Mouse (Mus musculus): Measurements from ENCODE around the gene Man2b2. TPM values are rescaled to one million over a fixed set of nuclear protein-coding genes. Genes with fewer than 3 reads are reported as not detected.
"Not testable (repeated sequence)": the region's sequence is repeated elsewhere in the genome, so short reads cannot be mapped to it uniquely, and the experiment has no call there.

Gene Man2b2
- polyA plus RNA-seq, 1 experiment, result 29.2 TPM

DNA sequence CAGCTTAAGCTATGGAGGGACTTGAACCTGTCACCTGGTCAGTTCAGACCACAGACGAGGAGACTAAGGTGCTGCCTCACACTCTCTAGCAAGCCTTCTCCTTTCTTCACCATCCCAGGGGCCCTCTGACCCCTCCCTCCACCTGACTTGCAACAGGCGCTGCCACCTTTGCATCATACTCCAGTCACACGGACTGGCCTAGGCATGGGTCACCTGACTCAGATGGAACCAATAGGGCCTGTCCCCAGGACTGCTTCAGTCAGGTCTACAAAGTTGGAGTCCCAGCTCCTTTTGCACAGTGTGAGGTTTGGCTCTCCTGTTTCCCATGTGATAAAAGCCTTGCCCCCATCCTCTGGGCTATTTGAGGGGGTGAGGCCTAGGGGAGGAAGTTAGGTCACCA is 19.8 kb downstream of the Man2b2 start:
- H3K27ac ChIP-seq (ENCODE audit: insufficient read depth, low read length), result no peak overlapping the region
- no peaks in the 10 kb centered on the region for H3K27me3 ChIP-seq (ENCODE audit: control insufficient read depth, insufficient read depth, low read length)
- DNase-seq, result no peak
- 89% methylated on average over 3 of the region's 3 CpGs for WGBS
- no peak overlapping the region for H3K4me3 ChIP-seq (replicated peaks; ENCODE audit: insufficient read depth, low read depth, low read length)
- no peaks in the 10 kb centered on the region for H3K4me1 ChIP-seq (ENCODE audit: control insufficient read depth, insufficient read depth, low read length)
- TF ChIP-seq POLR2A (IDR thresholded peaks at IDR 0.05; ENCODE audit: borderline replicate concordance, insufficient read depth, low read length) (no peak), CTCF (IDR thresholded peaks at IDR 0.05; ENCODE audit: borderline replicate concordance, insufficient read depth, low read depth, low read length) (no peak)

DNA sequence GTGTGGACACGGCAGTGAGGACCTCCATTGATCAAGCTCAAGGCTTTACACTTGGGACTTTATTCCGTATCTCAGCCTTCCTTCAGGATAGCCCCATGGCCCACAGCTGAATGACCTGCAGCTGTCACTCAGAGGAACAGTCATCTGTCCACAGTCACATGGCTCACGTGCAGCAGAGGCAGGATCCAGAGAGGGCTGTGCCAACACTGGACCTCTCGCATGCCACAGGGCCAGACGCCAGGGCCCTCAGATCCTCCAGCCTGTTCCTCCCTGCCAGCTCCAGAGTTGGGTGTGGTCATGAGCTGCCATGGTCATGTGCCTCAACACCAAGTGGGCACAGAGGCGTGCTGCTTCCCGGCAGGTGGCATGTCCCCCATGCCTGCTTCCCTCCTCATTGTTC is 21.3 kb downstream of the Man2b2 start:
- no peak for DNase-seq
- Histone ChIP-seq H3K27me3 (ENCODE audit: control insufficient read depth, insufficient read depth, low read length) (no peaks in the 10 kb centered on the region), H3K27ac (ENCODE audit: insufficient read depth, low read length) (no peak overlapping the region), H3K4me3 (replicated peaks; ENCODE audit: insufficient read depth, low read depth, low read length) (no peak overlapping the region), H3K4me1 (ENCODE audit: control insufficient read depth, insufficient read depth, low read length) (no peaks in the 10 kb centered on the region)
- TF ChIP-seq POLR2A (IDR thresholded peaks at IDR 0.05; ENCODE audit: borderline replicate concordance, insufficient read depth, low read length), result no peak
- TF ChIP-seq CTCF (IDR thresholded peaks at IDR 0.05; ENCODE audit: borderline replicate concordance, insufficient read depth, low read depth, low read length), result no peak
- 49% methylated on average over 7 of the region's 7 CpGs for WGBS

DNA sequence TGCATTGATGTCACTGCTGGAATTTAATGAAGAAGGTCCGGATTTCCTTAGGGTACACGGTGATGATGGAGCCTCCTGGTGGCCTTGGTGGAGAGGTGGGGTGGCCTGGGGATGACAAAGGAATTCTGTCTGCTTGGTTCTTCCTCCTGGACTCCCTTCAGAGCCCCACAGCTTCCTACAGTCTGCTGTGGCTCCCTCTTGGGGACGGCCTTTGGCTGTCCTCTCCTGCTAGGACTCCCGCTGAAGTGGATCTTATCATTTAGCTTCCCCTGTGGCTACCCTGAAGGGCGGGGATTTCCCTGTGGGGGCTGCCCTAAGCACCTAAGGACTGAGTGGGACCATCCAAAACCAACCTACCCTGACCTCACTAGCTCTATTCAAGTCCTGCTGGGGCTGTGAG is 23.3 kb downstream of the Man2b2 start:
- no peaks in the 10 kb centered on the region for H3K4me1 ChIP-seq (ENCODE audit: control insufficient read depth, insufficient read depth, low read length)
- TF ChIP-seq POLR2A (IDR thresholded peaks at IDR 0.05; ENCODE audit: borderline replicate concordance, insufficient read depth, low read length) (no peak), CTCF (IDR thresholded peaks at IDR 0.05; ENCODE audit: borderline replicate concordance, insufficient read depth, low read depth, low read length) (no peak)
- DNase-seq, result no peak
- WGBS, result 36% methylated on average over 5 of the region's 5 CpGs
- H3K4me3 ChIP-seq (replicated peaks; ENCODE audit: insufficient read depth, low read depth, low read length), result no peak overlapping the region
- no peak overlapping the region for H3K27ac ChIP-seq (ENCODE audit: insufficient read depth, low read length)
- no peaks in the 10 kb centered on the region for H3K27me3 ChIP-seq (ENCODE audit: control insufficient read depth, insufficient read depth, low read length)

DNA sequence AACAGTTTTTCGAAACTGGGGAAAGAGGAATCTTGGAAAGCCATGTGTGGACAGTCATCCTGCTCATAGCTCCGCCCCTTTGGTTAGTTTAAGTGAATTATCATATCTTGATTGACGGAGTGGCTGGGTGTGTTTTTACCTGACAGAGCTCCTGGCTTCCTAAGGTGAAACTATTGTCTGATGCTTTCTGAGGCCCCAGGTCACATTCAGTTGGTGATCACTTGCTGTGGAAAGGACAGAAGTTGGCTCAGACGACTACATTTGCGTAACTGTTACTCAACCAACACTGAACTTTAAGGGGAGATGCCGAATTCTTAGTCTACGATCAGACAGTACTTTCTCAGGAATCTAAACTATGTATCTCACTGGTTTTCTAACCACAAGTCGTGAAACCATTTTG is 33.2 kb downstream of the Man2b2 start:
- peak overlapping the region; percentile 96 for H3K4me3 ChIP-seq (replicated peaks; ENCODE audit: insufficient read depth, low read depth, low read length)
- H3K4me1 ChIP-seq (ENCODE audit: control insufficient read depth, insufficient read depth, low read length), result peaks cover 15% of the 10 kb centered on the region
- peak in 1 of 2 experiments; percentile 23 for DNase-seq
- TF ChIP-seq CTCF (IDR thresholded peaks at IDR 0.05; ENCODE audit: borderline replicate concordance, insufficient read depth, low read depth, low read length), result no peak
- H3K27ac ChIP-seq (ENCODE audit: insufficient read depth, low read length), result no peak overlapping the region
- no peaks in the 10 kb centered on the region; the same call in 1 of the 2 replicates for H3K27me3 ChIP-seq (ENCODE audit: control insufficient read depth, insufficient read depth, low read length)
- WGBS, result 69% methylated on average over 8 of the region's 8 CpGs

DNA sequence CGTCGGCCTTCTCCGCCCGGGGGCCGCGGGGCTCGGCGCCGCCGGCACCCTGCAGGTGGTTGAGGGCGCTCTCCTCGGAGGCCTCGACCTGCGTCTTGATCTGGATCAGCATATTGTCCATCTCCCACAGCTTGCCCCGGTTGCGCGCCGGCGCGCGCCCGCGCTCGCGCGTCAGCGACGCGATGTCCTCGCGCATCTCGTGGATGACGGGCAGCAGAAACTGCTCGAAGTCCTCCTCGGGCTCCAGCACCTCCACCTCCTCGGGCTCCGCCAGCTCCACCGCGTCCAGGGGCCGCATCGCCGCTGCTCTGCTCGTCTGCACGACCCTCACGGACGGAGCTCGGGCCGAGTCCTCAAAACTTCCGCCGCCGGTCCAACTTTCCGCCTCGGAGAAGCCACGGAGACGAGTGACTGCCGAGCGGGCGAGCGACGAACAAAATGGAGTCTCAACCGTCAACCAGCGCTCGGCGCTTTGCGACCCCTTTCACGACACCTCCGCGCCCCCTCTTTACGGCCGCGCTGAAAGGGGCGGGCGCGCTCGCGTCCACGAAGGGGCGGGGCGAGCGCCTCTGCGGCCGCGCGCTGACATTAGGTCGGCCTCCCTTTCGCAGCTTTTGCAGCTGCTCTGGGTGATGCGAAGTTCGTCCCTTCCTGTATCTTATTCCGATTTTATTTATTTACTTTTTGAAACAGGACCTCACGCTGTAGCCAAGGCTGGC is 34.0 kb downstream of the Man2b2 start, which contains the start of gene Mrfap1:
Gene Mrfap1 (minus strand): TSS at position 477 of the 719 bp plus-strand sequence.
- DNase-seq, result peak; percentile 94 to 97
- not testable (repeated sequence) for H3K27me3 ChIP-seq (ENCODE audit: control insufficient read depth, insufficient read depth, low read length)

DNA sequence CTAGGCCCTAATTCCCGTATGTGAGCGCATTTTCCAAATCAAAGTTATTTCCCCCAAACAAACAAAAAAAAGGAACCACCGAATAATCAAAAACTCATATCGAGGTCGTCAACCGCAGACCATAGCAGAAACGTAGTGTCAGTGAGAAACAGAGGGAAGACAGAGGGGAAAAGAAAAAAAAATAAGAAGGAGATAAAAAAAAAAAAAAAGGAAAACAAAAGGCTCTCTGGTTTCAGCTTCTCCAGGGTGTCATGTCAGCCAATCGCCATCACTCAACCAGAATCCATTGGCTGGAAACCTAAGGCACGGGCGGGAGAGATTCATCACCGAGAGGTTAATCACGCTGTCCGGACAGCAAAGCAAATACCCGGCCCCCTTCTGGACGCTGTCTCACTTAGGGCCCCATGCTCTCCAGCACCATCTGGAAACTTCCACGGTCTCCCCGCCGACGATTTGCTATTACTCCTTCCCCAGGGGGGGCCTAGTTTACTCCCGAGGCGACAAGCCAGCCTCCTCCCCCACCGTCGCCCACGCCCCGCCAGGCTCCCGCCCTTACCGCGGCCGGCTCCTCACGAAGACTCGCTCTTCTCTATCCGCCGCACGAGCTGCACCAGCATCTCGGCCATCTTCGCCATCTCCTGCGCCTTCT is 34.7 kb downstream of the Man2b2 start:
- H3K27ac ChIP-seq (ENCODE audit: insufficient read depth, low read length), result peak overlapping the region; percentile 82
- DNase-seq, result peak; percentile 80
- not testable (repeated sequence) for H3K27me3 ChIP-seq (ENCODE audit: control insufficient read depth, insufficient read depth, low read length)
- H3K4me3 ChIP-seq (replicated peaks; ENCODE audit: insufficient read depth, low read depth, low read length), result peak overlapping the region; percentile 96
- H3K4me1 ChIP-seq (ENCODE audit: control insufficient read depth, insufficient read depth, low read length), result peaks cover 15% of the 10 kb centered on the region
- 3% methylated on average over 37 of the region's 37 CpGs for WGBS

More for the DNA sequence above, 34.0 kb downstream of the Man2b2 start, which contains the start of gene Mrfap1:
- peak; percentile 84 for TF ChIP-seq POLR2A (IDR thresholded peaks at IDR 0.05; ENCODE audit: borderline replicate concordance, insufficient read depth, low read length)
- Histone ChIP-seq H3K4me1 (ENCODE audit: control insufficient read depth, insufficient read depth, low read length) (peaks cover 15% of the 10 kb centered on the region), H3K27ac (ENCODE audit: insufficient read depth, low read length) (peak within 1 kb of the TSS; percentile 82), H3K4me3 (replicated peaks; ENCODE audit: insufficient read depth, low read depth, low read length) (peak within 1 kb of the TSS; percentile 96)
- WGBS, result under 1% methylated on average over 90 of the region's 90 CpGs

DNA sequence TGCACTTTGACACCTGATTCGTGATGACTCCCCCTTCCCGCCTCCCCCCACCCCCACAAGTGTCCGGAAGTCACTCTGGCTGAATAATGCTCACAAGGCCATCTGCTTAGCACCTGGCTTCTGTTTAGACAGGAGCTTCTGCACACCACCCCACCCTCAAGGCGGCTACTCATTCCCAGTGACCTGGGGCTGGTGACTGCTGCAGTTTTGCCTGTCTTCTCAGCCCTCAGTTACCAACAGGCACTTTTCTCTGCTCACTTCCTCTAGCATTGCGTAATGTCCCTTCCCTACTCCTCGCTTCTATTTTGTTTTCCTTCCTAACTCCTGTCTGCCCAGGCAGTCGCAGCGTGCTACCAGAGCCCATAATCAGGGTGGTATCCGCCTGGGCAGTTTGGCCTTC is 38.6 kb downstream of the Man2b2 start:
- Histone ChIP-seq H3K4me3 (replicated peaks; ENCODE audit: insufficient read depth, low read depth, low read length) (no peak overlapping the region), H3K4me1 (ENCODE audit: control insufficient read depth, insufficient read depth, low read length) (peaks cover 15% of the 10 kb centered on the region), H3K27me3 (ENCODE audit: control insufficient read depth, insufficient read depth, low read length) (no peaks in the 10 kb centered on the region), H3K27ac (ENCODE audit: insufficient read depth, low read length) (no peak overlapping the region)
- no peak for TF ChIP-seq CTCF (IDR thresholded peaks at IDR 0.05; ENCODE audit: borderline replicate concordance, insufficient read depth, low read depth, low read length)
- TF ChIP-seq POLR2A (IDR thresholded peaks at IDR 0.05; ENCODE audit: borderline replicate concordance, insufficient read depth, low read length), result no peak
- no peak for DNase-seq
- WGBS, result 80% methylated on average over 9 of the region's 9 CpGs

DNA sequence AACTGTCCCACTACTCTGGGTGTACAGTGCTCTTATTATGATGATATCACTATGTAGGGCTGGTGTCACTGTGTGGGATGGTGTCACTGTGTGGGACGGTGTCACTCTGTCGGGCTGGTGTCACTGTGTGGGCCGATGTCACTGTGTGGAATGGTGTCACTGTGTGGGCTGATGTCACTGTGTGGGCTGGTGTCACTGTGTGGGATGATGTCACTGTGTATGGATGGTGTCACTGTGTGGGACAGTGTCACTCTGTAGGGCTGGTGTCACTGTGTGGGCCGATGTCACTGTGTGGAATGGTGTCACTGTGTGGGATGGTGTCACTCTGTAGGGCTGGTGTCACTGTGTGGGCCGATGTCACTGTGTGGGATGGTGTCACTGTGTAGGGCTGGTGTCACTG is 44.4 kb downstream of the Man2b2 start:
- 93% methylated on average over 5 of the region's 5 CpGs for WGBS
- TF ChIP-seq POLR2A (IDR thresholded peaks at IDR 0.05; ENCODE audit: borderline replicate concordance, insufficient read depth, low read length) (no peak), CTCF (IDR thresholded peaks at IDR 0.05; ENCODE audit: borderline replicate concordance, insufficient read depth, low read depth, low read length) (no peak)
- H3K4me3 ChIP-seq (replicated peaks; ENCODE audit: insufficient read depth, low read depth, low read length), result no peak overlapping the region
- DNase-seq, result no peak
- no peak overlapping the region for H3K27ac ChIP-seq (ENCODE audit: insufficient read depth, low read length)
- no peaks in the 10 kb centered on the region for H3K4me1 ChIP-seq (ENCODE audit: control insufficient read depth, insufficient read depth, low read length)
- no peaks in the 10 kb centered on the region for H3K27me3 ChIP-seq (ENCODE audit: control insufficient read depth, insufficient read depth, low read length)
